Mouse (Mus musculus) hindbrain, postnatal 0 days (tissue): Measurements from ENCODE around the gene Acy3. TPM values are rescaled to one million over a fixed set of nuclear protein-coding genes. Genes with fewer than 3 reads are reported as not detected.

ENCODE experiments used
- ATAC-seq: fragments of 200-750 bp; cut with Nextera tagmentation; 2 replicates; pipeline ENCODE4 v1.8.0; 2017; ENCODE audit warnings: mild to moderate bottlenecking, moderate TSS enrichment, moderate library complexity
- DNase-seq: peaks from one replicate; pipeline ENCODE4 v3.0.0-alpha.2; 2015; ENCODE audit warnings: low spot score
- H3K27ac ChIP-seq: fragments of 300-500 bp; sonication (generic); 2 replicates; pipeline ENCODE4 v1.5.1; 2014; ENCODE audit warnings: mild to moderate bottlenecking
- H3K27me3 ChIP-seq: fragments of 300-500 bp; sonication (generic); 2 replicates; pipeline ENCODE4 v1.6.1; 2014; ENCODE audit warnings: low read length, mixed read lengths; ENCODE audit not compliant: insufficient read depth
- H3K36me3 ChIP-seq: fragments of 300-500 bp; sonication (generic); 2 replicates; pipeline ENCODE4 v1.6.1; 2014; ENCODE audit warnings: low read length, mixed read lengths; ENCODE audit not compliant: insufficient read depth
- H3K4me1 ChIP-seq: fragments of 300-500 bp; sonication (generic); 2 replicates; pipeline ENCODE4 v1.6.1; 2014; ENCODE audit warnings: antibody characterized with exemption, low read length, mixed read lengths; ENCODE audit not compliant: insufficient read depth
- H3K4me2 ChIP-seq: fragments of 300-500 bp; sonication (generic); 2 replicates; pipeline ENCODE4 v1.6.1; 2014; ENCODE audit warnings: low read depth, mild to moderate bottlenecking, low read length, moderate library complexity, mixed read lengths
- H3K4me3 ChIP-seq: fragments of 300-500 bp; sonication (generic); 2 replicates; pipeline ENCODE4 v1.5.1; 2014; ENCODE audit warnings: low read length
- H3K9ac ChIP-seq: fragments of 300-500 bp; sonication (generic); replicated peaks from 2 replicates; pipeline ENCODE4 v1.6.1; 2014; ENCODE audit warnings: mild to moderate bottlenecking, low read length, moderate library complexity, mixed read lengths
- H3K9me3 ChIP-seq: fragments of 300-500 bp; sonication (generic); 2 replicates; pipeline ENCODE4 v1.6.1; 2016; ENCODE audit warnings: low read length, mixed read lengths
- CTCF ChIP-seq: IDR thresholded peaks from 2 replicates; pipeline ENCODE4 v1.5.1; 2016; ENCODE audit warnings: antibody characterized with exemption, control low read depth, low read depth
- WGBS: fragments of 180-500 bp; shearing (Covaris S2); extraction: QIAGEN DNeasy Blood & Tissue Kit; methylation state at CpG from one replicate; pipeline ENCODE4 v1.1.7; 2014; 5-methylcytosine and 5-hydroxymethylcytosine counted together
- polyA plus RNA-seq: library from polyadenylated mRNA; unstranded; fragments of >200 nt; fragmentation: Nextera tagmentation; extraction: Ambion mirVana; gene quantifications from 2 replicates; pipeline ENCODE4 v1.2.1, GENCODE M21; 2015
- total RNA-seq: library from RNA; depleted of rRNA; stranded (reverse); fragments of >200 nt; gene quantifications from 2 replicates; pipeline ENCODE4 v1.2.3, GENCODE M21; 2014; rRNA removed

The Acy3 gene
- total RNA-seq (3.3 and 7.3 TPM in 2 replicates), polyA plus RNA-seq (2.8 and 3.5 TPM in 2 replicates)

- H3K9me3 ChIP-seq = no peaks in the 10 kb centered on the region
- TF ChIP-seq CTCF = no peak
- DNase-seq = peak; percentile 34
- H3K36me3 ChIP-seq = no peaks in the 10 kb centered on the region
- WGBS = 21% methylated on average over 8 of the region's 8 CpGs
- no peak within 1 kb of the TSS for H3K9ac ChIP-seq
- H3K4me2 ChIP-seq = no peak within 1 kb of the TSS
- no peak within 1 kb of the TSS for H3K27ac ChIP-seq
- no peak within 1 kb of the TSS for H3K4me3 ChIP-seq
- 0 out of 2 replicates have a peak, but pooled peaks cover 5% of the 10 kb centered on the region for H3K4me1 ChIP-seq
- H3K27me3 ChIP-seq = no peaks in the 10 kb centered on the region
- ATAC-seq = no peak
Observed at GRCm38 (mm10) chr19:3986334-3986733, at the start of gene Acy3. Gene Acy3, plus strand, starts transcription at chr19:3986570.

DNA sequence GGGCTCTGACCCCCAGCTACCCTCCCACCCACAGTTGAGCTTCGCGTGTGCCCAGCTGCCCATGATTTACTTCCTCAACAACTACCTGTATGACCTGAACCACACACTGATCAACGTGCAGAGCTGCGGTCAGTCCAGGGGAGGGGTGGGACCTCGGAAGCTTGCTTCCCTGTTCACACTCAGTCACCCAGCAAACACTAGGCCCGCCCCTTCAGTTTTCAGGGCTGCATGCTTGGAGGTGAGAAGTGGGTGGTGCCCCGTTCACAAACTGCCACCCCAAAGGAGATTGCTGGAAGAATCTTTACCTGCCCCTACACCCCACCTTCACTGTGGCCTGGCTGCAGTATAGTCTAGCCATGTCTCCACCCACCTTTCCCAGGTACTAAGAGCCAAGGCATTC is 44.1 kb upstream of the Acy3 start:
- no peaks in the 10 kb centered on the region for H3K4me1 ChIP-seq
- no peak for ATAC-seq
- no peak for TF ChIP-seq CTCF

GRCm38 (mm10) chr19:3942986-3943735 is 43.2 kb upstream of the Acy3 start:
- no peak for DNase-seq
- 29% methylated on average over 27 of the region's 27 CpGs for WGBS
- Histone ChIP-seq H3K27ac (no peak overlapping the region), H3K9me3 (no peaks in the 10 kb centered on the region), H3K4me3 (no peak overlapping the region), H3K4me1 (no peaks in the 10 kb centered on the region), H3K9ac (0 out of 2 replicates have a peak overlapping the region, but pooled peaks have one; percentile 28), H3K27me3 (no peaks in the 10 kb centered on the region), H3K36me3 (no peaks in the 10 kb centered on the region), H3K4me2 (0 out of 2 replicates have a peak overlapping the region, but pooled peaks have one; percentile 21)
- no peak for ATAC-seq
- no peak for TF ChIP-seq CTCF

More for the DNA sequence above, 44.1 kb upstream of the Acy3 start:
- whole genome bisulfite sequencing = 90% methylated on average over 7 of the region's 7 CpGs
- no peak overlapping the region for H3K9ac ChIP-seq
- no peak for DNase-seq
- no peaks in the 10 kb centered on the region for H3K9me3 ChIP-seq
- no peaks in the 10 kb centered on the region for H3K36me3 ChIP-seq
- no peak overlapping the region for H3K27ac ChIP-seq
- H3K4me3 ChIP-seq = no peak overlapping the region
- no peak overlapping the region for H3K4me2 ChIP-seq
- no peaks in the 10 kb centered on the region for H3K27me3 ChIP-seq

DNA sequence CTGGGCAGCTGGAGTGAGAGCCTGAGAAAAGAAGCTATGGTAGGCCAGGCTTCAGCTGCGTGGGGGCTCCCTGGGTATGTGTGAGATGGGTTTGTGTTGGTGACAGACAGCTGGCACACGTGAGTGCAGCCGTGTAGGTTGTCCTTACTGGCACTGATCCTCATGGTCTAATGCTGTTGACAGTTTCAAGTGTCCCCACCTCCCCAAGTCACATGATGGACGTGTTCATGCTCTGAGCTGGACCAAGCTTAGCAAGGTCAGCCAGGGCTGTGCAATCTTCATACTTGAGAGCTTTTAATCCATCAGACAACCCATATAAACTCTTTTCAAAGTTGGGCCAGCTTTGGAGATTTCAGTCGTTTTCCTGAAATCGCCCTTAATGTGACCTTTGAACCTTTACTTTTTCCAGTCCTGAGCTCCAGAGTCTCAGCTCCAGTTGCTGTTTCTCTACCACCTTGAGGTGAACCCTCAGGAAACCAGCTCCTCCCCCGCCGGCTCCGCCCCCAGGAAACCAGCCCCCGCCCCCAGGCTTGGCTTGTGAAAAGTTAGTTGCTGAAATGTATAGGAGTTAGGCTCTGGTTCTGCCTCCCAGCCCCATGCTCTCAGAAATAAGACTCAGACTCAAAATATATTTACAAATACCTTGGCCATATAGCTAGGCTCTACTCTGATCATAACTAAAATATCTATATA is 40.4 kb upstream of the Acy3 start:
- DNase-seq (no peak), ATAC-seq (no peak)
- Histone ChIP-seq H3K36me3 (no peaks in the 10 kb centered on the region), H3K9me3 (no peaks in the 10 kb centered on the region), H3K4me3 (no peak overlapping the region), H3K27ac (no peak overlapping the region), H3K4me2 (no peak overlapping the region), H3K4me1 (no peaks in the 10 kb centered on the region), H3K9ac (no peak overlapping the region), H3K27me3 (no peaks in the 10 kb centered on the region)
- WGBS = 32% methylated on average over 10 of the region's 10 CpGs
- no peak for TF ChIP-seq CTCF

DNA sequence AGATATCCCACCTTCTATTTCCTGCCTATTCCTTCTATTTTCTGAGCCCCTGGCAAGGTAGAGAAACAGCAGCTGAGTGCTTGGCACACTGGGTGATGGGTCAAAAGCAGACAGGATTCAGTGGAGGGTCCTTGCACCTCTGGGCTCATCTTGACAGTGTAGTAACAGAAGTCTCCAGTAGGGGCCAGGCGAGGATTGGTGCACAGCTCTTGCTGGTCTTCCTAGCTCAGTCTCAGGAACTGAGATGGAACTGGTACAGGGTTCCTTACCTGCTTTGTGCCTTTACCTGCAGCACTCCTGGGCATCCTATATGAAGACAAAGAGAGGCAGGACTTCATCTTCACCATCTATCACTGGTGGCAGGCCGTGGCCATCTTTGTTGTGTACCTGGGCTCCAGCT is 39.7 kb upstream of the Acy3 start:
- DNase-seq (peak; percentile 79), ATAC-seq (peak; percentile 86)
- WGBS = 18% methylated on average over 2 of the region's 2 CpGs
- Histone ChIP-seq H3K4me3 (no peak overlapping the region), H3K27ac (no peak overlapping the region), H3K4me1 (no peaks in the 10 kb centered on the region), H3K9ac (no peak overlapping the region), H3K9me3 (no peaks in the 10 kb centered on the region), H3K36me3 (no peaks in the 10 kb centered on the region), H3K27me3 (no peaks in the 10 kb centered on the region), H3K4me2 (no peak overlapping the region)
- peak; percentile 98 for TF ChIP-seq CTCF

DNA sequence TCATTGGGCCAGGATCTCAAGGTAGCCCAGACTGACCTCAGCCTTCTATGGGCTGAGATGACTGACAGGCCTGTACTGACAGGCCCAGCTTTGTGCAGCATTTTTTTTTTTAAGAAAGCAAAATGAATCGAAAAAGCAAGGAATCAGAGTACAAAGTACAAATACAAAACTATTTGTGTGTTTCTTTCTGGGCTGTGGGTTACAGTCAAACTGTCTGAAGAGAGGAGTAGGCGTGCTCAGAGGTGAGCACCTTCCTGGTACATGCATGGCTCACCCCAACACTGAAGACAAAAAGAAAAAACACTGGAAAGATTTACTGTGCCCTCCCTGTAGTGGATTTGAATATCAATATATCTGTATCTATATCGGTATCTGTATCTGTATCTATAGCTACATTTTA is 38.6 kb upstream of the Acy3 start:
- 81% methylated on average over 3 of the region's 3 CpGs for whole genome bisulfite sequencing

More for the DNA sequence above, 38.6 kb upstream of the Acy3 start:
- Histone ChIP-seq H3K4me1 (no peaks in the 10 kb centered on the region), H3K27me3 (no peaks in the 10 kb centered on the region), H3K9ac (no peak overlapping the region), H3K9me3 (no peaks in the 10 kb centered on the region), H3K4me3 (no peak overlapping the region), H3K36me3 (no peaks in the 10 kb centered on the region), H3K27ac (no peak overlapping the region), H3K4me2 (no peak overlapping the region)
- DNase-seq (no peak), ATAC-seq (no peak)
- no peak for TF ChIP-seq CTCF
